Mouse (Mus musculus) bone marrow, adult 2 months (tissue): Measurements from ENCODE around the gene Egfl7.

Experiments
- CTCF ChIP-seq: fragments of 200-500 bp; IDR thresholded peaks from 2 replicates; pipeline ENCODE4 v1.5.1; 2011; ENCODE audit warnings: low read length, control low read depth; ENCODE audit not compliant: control insufficient read depth, insufficient read depth
- POLR2A ChIP-seq: fragments of 200-500 bp; IDR thresholded peaks from 2 replicates; pipeline ENCODE4 v1.6.1; 2011; ENCODE audit warnings: low read depth, mild to moderate bottlenecking, control low read depth, low read length, borderline replicate concordance; ENCODE audit not compliant: control insufficient read depth

DNA sequence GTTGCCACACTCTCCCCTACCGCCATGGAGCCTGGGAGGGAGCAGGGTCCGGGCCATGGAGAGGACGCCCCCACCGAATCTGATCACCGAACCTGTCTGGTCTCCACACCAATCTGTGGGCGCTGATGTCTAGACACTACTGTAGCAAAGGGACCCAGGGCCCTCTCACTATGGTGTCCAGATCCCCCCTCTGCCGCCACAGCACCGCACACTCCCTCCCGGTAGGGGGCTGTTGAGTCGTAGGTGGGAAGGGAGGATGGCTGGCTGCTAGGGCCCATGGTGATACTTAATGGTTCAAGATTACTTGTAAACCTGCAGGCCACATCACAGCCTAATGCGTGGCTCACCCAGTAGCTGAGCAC, 7.2 kb downstream of the Egfl7 start:
- TF ChIP-seq CTCF (0 out of 2 replicates have a peak, but pooled peaks have one; percentile 8), POLR2A (no peak)
